Mouse (Mus musculus): ENCODE results near the gene Pcsk5.
A peak's percentile ranks its signal among the peaks of the same experiment; 100 is the strongest.

Gene Pcsk5

DNA sequence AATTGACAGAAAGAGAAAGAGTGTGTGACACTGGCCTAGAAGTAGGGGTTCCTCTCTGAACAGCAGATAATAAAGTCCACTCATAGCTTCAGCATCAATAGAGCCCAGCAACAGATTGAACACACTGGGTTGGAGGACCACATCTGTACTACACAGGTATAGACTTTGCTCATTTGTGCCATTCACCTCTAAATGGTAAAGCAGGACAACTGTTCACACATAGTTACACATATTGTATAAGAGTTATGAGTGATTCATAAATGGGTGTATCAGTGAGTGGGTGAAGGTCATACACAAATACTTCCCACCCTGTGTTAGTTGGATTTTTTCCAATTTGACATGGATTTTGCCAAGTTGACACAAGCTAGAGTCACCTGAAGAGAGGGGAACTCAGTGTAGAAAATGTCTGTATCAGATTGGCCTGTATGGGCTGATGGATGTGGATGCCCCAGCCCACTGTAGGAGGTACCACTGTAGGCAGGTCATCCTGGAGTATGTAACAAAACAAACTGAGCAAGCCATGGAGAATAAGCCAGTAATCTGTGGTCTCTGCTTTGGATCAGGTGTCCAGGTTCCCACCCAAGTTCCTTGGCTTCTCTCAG, 104.7 kb downstream of the Pcsk5 start:
- DNase-seq, result no peak

DNA sequence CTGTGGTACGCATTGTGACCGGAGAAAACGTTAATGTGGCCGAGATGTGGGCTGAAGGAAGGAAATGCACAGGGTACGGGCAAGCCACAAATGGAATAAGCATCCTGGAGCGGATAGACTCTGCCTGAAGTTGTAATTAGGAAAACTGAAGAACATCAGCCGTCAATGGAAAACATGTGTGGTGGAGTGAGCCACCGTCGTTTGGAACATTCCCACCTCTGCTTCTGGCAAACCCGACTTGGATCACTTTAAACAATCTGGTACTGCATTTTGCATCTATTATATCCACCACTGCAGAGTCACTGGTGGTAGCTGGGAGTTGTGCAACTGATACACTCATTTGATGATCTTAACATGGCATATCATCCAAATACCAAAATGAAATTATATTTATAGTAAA, 120.4 kb downstream of the Pcsk5 start:
- DNase-seq, result no peak

DNA sequence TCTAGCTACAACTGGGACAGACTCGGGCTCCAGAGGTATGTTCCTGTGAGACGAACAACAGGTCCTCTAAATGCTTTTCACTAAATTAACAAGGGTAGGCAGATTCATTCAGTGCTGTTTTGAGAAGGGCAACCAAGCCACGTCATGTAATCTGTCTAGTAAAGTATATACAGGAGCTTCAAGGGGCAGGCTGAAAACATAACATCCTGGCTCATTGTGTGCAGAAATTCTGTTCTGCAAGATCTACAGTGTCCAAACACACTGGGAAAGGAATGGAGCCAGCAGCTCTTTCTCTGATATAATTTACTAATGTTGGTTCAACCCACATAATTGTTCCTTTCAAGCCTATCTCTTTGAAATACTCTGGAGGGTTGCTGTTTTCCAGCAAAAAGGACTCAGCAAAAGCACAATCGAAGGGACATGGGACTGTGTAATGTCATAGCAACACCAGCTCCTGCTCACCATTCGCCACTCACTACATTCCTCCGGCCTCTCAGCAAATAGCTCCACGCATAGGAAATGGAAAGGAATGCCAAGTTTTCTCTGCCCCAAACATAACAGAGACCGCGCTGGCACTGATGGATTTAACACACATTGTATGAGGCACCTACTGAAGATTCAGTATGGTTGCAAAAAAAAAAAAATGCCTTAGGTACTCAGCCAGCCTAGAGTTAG, 122.0 kb downstream of the Pcsk5 start:
- no peak for DNase-seq

DNA sequence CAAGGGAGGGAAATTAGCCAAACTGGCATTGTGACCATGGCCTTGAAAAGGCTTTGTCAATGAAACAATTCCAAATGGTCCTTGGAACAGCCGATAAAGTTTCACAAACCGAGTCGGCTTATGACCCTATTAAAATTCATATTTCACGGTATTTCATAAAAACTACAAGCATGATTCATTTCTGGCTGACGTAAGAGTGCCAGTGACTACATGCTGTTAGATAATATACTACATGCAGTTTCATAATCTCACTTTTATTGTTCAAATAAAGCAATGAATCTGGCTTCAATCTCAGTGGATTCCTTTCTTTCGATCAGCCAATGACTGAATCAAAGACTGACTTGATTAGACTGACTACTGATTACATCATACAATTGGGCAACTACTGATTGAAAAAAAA, 145.8 kb downstream of the Pcsk5 start:
- DNase-seq, result no peak

DNA sequence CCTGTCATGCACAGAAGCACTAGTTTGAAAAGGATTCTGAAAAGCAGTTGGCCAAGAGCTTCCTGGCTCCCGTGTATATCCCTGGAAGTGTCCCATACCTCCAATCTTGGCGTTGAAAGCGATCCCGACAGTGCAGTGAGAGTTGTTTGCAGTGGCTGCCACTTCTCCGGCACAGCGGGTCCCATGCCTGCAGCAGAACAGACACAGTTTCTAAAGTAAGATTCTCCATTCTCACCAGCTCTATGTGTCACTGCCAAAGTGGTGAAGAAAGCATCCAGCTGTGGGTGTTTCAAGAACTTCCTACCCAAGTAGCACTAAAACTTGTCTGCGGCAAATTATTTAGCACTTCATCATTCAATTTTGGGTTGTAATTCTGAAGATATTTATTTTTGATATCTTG, 159.1 kb downstream of the Pcsk5 start:
- DNase-seq, result no peak

DNA sequence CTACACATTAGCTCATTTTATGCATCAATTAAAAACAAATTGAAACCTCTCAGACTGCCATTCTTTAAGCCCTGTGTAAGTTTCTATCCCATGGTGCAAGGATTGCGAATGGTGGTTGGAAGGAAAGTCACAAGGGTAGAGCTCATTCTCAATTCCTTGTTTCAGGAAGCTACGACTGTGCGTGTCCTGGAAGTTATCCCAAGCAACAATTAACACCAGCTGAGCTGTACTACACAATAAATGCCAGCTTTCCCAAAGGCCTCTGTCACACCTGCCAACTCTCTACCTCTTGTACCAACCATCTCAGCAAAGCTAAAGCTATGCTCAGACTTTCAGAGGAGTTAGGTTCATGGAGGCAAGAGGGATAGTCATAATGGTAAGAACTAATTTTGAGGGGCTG, 174.8 kb downstream of the Pcsk5 start:
- no peak for DNase-seq

DNA sequence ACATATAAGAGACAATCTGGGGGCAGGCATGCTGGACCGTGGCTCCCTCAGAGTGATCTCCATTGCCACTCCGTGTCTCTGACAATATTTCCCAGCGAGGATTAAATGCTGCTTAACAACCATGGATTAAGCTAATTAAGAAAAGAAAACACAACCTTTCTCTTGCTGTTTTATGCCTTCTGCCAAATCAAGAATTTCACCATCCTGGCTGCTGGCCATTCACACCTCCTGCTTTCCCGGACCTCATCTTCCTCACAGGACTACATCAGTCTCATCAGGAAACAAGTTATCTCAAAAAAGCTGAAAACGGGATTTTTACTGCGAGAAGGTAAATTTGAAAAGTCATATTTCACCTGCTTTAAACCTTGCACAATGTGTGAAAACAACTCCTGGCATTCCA, 175.2 kb downstream of the Pcsk5 start:
- no peak for DNase-seq

DNA sequence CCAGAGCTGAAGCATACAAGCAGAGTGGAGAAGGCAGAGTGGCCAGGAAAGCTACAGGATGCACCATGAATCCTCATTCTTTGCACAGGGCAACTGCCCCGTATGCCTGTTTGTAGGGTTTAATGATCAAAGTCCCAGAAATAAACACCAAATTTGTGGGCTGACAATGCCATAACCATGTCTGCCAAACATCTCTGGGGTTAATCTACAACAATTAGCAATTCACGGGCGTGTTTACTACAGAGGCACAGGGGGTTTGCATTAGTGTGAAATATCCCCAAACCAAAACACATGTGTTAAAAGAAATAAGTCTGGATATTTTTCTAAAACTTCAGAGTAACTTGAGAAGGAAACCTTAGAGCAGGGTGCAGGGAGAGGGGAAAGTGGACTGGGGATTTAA, 178.1 kb downstream of the Pcsk5 start:
- DNase-seq, result no peak

DNA sequence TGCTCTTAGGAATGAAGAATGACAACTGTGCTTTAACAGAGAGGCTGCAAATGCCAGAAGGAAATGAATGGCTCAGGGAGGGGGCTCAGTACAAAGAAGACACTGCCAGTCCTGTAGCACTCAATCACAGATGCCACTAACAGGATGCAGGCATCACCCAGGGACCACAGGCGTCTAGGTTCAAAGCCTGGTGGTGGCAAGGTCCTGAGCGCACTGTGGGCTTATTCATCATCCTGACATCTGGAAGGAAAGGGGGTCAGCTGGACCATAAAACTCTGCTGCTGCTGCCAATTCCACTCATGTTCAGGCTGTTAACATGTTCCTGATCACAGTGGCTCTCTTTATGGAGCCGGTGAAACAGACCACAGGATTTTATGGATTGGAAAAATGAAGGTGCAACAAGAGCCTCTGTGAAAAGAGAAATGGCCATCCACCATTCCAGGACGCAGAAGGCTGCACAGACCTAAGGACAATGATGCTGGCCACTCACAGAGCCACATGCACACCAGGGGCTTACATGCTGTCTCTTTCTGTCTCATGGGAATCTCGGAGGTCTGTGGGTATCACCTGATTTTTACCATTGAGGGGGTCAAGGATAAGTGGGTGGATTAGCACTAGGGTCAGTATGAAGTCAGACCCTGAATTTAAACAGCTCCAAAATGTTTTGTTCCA, 186.5 kb downstream of the Pcsk5 start:
- no peak for DNase-seq

DNA sequence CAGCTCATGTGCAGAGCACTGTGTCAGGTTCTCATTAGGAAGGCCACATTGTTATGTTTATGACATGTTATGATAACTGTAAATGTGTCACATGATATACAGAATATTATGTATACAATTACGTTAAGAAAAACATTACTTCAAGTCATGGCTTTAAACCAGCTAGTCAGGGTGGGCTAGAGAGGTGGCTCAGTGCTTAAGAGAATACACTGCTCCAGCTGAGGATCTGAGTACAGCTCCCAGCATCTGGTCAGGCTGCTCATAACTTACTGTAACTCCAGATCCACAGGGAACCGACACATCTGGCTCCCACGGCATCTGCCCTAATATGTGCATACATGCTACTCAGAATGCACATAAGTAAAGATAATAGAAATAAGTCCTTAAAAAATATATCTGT, 187.5 kb downstream of the Pcsk5 start:
- DNase-seq, result no peak

DNA sequence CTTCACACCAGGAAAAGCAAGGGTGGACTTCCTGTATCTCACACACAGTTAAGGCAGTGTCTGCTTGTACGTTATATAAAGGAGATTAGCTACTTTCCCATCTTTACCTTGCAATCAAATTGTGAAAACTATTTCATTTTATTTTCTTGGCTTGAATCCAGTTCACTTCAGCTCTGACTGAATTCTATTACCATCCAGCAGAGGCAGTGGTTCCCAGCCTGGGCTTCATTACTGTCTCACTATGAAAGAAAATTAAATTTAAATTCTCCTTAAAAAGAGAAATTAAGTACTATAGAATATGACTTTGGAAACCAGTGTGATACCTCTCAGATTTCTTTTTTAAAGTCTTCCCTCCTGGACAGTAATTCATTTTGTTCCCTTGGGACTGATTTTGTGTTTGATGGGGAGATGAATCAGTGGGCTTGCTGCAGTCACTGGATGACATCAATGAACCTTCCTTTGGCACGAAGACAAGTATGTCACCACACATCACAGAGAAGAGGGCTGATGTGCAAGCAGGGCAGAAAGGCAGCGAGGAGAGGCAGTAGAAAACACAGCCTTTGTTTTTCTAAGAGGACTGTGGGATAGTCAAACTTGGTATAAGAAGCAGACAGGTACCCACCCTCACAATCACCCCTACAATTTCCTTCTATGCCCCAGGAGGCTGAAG, 194.2 kb downstream of the Pcsk5 start:
- DNase-seq, result no peak

DNA sequence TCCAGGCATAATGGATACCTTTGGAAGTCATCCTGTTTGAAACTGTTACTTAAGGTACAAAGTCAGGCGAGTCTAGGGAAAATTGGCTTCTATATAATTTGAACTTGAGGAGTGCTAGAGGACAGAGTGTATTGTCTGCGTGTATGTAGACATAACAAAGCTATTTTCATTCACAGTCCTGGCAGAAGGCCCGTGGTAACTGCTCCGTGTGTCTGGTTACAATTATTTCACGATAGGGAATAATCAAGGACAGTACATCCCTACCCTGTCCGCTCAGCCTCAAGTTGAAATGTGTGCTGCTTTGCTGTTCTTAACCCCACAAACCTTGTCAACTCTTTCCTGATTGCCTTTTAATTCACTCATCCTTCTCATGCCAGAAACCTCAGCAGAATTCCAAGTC, 201.4 kb downstream of the Pcsk5 start:
- no peak for DNase-seq

DNA sequence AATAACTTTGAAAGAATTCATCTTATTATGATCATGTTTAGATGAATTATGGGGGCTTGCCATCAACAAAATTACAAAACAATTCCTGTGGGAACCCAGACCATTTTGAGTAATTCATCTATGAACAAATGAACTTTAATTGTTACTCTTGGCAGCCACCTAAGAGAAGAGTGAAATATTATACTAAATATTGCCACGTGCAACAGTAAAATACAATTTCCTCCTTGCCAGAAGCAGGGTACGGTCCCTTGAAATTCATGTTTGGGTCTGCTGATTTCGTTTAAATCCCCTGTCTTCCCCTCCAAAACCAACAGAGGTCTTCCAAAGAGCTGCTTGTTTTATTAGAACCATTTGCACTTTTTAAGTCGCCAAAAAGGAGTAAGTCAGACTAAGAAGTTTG, 221.8 kb downstream of the Pcsk5 start:
- no peak for DNase-seq

DNA sequence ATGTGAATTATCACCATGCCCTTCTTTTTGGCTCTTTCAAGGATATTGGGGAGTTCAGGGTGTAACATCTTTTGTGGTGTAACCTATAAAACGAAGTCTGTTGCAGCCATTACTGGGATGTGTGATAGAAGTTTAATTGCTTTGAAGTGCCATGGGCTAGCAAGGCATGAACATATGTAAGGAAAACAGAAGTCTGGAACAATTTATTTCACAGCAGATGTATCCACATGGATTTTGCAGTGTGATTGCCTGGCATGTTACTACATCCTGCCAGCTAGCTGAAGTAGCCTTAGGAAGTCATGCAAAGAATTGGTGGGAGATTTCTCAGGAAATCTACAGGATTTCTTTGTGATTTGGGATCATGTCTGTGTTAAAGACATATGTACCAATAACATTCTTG, 230.9 kb downstream of the Pcsk5 start:
- DNase-seq, result no peak

DNA sequence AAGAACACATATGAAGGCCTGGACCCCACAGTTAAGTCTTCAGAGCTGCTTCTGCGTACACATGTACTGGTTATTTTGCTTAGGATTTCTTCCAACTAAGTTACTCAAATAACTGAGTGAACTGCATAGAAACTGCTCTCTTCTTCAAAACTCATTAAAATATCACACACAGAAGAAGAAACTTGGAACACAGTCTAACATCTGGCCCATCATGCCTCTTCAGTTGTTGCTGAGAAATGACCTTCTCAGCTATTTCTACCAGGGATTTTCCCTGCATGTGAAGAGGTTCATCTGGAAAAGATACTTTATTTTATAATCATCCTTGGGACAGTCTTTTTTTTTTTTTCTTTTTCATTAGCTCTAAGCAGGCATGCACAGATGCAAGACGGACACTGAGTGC, 231.3 kb downstream of the Pcsk5 start:
- no peak for DNase-seq

DNA sequence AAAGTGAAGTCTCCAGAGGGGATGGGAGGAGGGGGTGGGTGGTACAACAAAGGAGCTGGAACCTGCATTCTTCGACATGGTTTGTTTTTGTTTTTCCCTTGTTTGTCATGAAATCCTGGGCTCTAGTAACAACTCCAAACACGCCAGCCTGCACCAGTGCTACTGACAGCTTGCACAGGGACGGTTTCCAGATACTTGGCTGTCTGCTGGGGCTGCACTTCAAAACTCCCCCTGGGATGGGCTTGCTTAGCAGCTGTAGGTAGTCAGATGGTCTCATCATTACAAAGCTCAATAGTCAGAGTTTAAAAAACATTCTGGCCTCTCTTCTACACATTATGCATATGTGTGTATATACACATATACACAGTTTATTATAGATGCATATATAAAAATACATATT, 234.1 kb downstream of the Pcsk5 start:
- no peak for DNase-seq

DNA sequence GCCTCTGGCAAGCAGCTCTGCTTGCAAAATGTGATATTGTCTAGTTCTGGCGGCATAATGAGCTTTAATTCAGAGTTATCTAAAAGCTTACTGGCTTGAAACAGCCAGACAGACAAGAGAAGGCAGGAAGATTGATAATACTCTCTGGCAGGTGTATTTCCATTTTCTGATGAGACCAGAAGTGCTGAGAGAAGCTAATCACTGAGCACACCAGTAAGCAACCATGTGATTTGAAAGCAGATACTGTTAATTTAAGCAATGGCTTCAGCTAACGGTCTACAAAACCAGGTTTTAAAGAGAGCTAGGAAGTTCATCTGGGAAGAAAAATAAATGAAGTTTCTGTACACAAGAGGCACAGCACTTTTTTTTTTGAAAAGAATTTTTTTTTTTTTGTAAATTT, 237.1 kb downstream of the Pcsk5 start:
- no peak for DNase-seq

DNA sequence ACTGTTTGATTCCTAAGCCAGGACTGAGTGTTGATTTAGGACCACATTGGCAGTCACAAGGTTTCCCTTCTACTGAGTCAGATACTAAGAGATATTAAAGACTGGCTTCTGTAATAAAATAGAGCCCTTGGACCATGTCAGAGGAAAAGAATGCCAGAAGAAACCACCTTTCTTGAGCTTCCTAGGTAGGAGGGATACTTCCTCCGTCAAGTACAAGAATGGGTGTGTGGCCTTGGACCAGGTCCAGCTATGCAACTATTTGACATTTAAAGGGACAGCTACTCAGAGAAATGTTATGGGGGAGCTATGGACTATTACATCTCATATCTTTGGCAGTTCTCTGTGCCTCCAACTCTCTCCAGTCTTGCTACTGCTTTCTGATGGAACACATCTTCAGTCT, 244.6 kb downstream of the Pcsk5 start:
- DNase-seq, result no peak

DNA sequence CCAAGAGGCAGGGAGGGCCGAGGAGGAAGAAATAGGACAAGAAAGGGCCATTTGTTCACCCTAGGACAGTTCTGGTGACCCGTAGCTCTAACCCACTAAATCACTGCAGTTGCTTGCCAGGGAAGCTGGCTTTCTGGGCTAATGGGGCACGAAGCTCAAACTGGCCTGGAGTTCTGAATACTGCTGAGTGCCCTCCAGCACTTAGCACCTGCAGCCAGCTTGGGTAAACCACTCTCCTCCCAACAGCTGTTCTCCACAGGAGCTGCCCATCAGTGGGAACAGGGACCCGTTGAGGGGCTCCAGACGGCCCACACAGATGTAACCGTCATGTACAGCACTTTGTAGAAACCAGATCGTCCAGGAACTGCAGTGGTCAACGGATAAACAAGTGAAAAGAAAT, 246.1 kb downstream of the Pcsk5 start:
- DNase-seq, result peak; percentile 7

DNA sequence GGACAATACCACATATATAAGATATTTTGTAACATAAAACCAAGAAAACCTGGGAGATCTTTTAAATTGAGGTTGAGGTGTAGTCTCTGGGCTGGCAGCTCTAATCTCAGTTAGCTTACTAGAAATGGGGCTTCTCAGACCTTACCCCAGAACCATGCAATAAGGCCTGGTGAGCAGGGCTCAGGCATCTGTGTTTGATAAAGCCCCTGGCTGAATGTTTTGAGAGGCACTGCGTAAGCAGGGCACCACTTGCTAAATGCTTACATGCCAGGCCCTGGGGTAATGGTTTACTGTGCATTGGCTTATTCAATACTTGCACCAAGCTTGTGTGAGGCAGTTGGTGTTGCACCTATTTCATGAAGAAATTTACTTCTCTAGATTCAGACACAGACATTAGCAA, 247.1 kb downstream of the Pcsk5 start:
- no peak for DNase-seq

DNA sequence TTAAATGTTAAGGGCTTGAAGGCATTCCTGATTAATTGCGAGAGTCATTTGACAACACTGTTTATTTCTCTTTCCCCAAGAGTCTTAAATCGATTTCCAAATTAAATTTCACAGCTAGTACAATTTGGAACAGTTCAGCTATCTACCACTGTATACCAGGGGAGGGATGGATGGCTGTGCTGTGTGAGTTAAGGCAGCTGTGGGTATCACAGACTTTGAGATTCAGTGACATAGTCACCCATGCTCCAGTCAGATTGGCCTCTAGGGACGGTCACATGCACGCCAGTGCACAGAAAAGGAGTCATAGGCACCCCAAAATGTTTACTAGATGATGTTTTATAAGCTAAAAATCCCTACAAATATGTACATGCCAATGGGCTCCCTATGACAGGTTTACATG, 260.0 kb downstream of the Pcsk5 start:
- no peak for DNase-seq

DNA sequence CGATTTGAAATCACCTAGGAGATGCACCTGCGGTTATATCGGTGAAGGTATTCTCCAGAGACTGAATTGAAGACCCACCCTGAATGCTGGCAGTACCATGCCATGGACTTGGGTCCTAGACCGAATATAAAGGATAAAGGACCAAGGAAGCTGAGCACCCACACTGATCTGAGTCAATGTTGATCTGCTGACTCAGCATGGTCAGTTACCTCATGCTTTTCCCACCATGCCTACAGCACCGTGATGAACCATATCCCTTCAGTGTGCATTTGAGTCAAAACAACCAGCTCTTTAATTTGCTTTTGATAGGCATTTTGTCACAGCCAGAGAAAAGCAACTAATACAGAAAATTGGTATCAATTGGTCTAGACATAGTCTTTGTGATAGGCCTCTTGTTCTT, 262.9 kb downstream of the Pcsk5 start:
- no peak for DNase-seq

DNA sequence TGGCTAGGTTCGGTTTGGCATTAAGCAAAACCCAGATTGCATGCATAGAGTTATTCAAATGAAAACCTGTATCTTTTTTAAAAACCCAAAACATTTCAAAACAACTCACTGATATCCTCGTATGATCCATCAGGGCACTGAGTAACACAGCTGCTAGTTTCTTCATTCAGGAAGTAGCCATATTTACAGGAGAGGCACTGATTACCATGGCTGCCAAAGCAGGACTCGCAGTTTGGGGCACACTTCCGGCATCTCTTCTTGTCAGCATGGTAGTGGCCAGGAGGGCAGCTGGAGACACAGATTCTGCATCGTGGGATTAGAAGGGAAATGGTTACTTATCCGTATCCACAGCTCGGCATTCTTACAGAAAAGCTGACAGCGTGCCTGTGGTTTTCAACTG, 265.1 kb downstream of the Pcsk5 start:
- DNase-seq, result no peak

DNA sequence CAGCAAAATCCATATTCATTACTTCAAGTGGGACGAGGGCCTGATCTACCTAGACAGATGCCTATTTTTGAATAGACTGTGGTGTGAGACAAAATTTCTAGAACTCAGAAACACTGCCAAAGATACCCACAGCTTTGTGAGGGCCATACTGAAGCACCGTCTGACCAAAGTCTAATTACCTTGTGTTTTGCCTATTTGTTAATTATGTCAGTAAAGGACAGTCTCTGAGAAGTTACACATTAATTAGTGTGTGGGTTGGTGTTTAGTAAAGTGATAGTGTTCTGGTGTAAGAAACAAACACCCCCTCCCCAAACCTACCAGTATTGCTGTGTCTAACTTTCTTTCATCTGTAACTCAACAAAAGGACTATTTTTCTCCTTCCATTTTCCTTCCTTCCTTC, 266.5 kb downstream of the Pcsk5 start:
- DNase-seq, result no peak
